Mouse (Mus musculus) midbrain, embryonic 16.5 days (tissue): Measurements from ENCODE around the gene Gh. TPM values are rescaled to one million over a fixed set of nuclear protein-coding genes. Genes with fewer than 3 reads are reported as not detected.

ENCODE experiments used
- ATAC-seq: fragments of 200-750 bp; cut with Nextera tagmentation; 2 replicates; pipeline ENCODE4 v1.8.0; 2017; ENCODE audit warnings: moderate TSS enrichment
- H3K27ac ChIP-seq: fragments of 300-500 bp; sonication (generic); 2 replicates; pipeline ENCODE4 v1.5.1; 2014; ENCODE audit warnings: mild to moderate bottlenecking, low read length, mixed read lengths
- H3K27me3 ChIP-seq: fragments of 300-500 bp; sonication (generic); 2 replicates; pipeline ENCODE4 v1.6.1; 2014; ENCODE audit warnings: low read depth, low read length, mixed read lengths; ENCODE audit not compliant: control insufficient read depth, insufficient read depth
- H3K36me3 ChIP-seq: fragments of 300-500 bp; sonication (generic); 2 replicates; pipeline ENCODE4 v1.6.1; 2014; ENCODE audit warnings: mild to moderate bottlenecking, low read length, moderate library complexity, mixed read lengths; ENCODE audit not compliant: control insufficient read depth, insufficient read depth
- H3K4me1 ChIP-seq: fragments of 300-500 bp; sonication (generic); 2 replicates; pipeline ENCODE4 v1.6.1; 2014; ENCODE audit warnings: mild to moderate bottlenecking, low read length, mixed read lengths; ENCODE audit not compliant: control insufficient read depth, insufficient read depth
- H3K4me2 ChIP-seq: fragments of 300-500 bp; sonication (generic); 2 replicates; pipeline ENCODE4 v1.6.1; 2014; ENCODE audit warnings: mild to moderate bottlenecking, low read length, mixed read lengths
- H3K4me3 ChIP-seq: fragments of 300-500 bp; sonication (generic); 2 replicates; pipeline ENCODE4 v1.5.1; 2014; ENCODE audit warnings: low read depth, mild to moderate bottlenecking, low read length, moderate library complexity, mixed read lengths
- H3K9ac ChIP-seq: fragments of 300-500 bp; sonication (generic); 2 replicates; pipeline ENCODE4 v1.6.1; 2014; ENCODE audit warnings: low read depth, low read length, mixed read lengths
- H3K9me3 ChIP-seq: fragments of 300-500 bp; sonication (generic); replicated peaks from 2 replicates; pipeline ENCODE4 v1.6.1; 2014; ENCODE audit warnings: mild to moderate bottlenecking, low read length, mixed read lengths; ENCODE audit not compliant: control insufficient read depth, poor library complexity, severe bottlenecking
- WGBS: fragments of 180-500 bp; shearing (Covaris S2); extraction: QIAGEN DNeasy Blood & Tissue Kit; methylation state at CpG from one replicate; pipeline ENCODE4 v1.1.7; 2014; 5-methylcytosine and 5-hydroxymethylcytosine counted together
- polyA plus RNA-seq: library from polyadenylated mRNA; unstranded; fragments of >200 nt; fragmentation: Nextera tagmentation; extraction: Ambion mirVana; gene quantifications from 2 replicates; pipeline ENCODE4 v1.2.1, GENCODE M21; 2015

The Gh gene
- polyA plus RNA-seq, 1 experiment from 2014 or later = 1.2 TPM

- no peaks in the 10 kb centered on the region for H3K9me3 ChIP-seq
- H3K9ac ChIP-seq = no peak overlapping the region
- H3K27me3 ChIP-seq = no peaks in the 10 kb centered on the region
- WGBS = 27% methylated on average over 2 of the region's 2 CpGs
- H3K4me1 ChIP-seq = peaks cover 3% of the 10 kb centered on the region; the same call in 1 of the 2 replicates
- no peak for ATAC-seq
- H3K4me2 ChIP-seq = no peak overlapping the region
- no peaks in the 10 kb centered on the region for H3K36me3 ChIP-seq
- H3K27ac ChIP-seq = no peak overlapping the region
- no peak overlapping the region for H3K4me3 ChIP-seq
Observed at GRCm38 (mm10) chr11:106334066-106334465, 32.4 kb upstream of the Gh start.

GRCm38 (mm10) chr11:106332458-106332857 lies 30.8 kb upstream of the Gh start:
- Histone ChIP-seq H3K4me2 (no peak overlapping the region), H3K4me1 (peaks cover 3% of the 10 kb centered on the region; the same call in 1 of the 2 replicates), H3K9me3 (no peaks in the 10 kb centered on the region), H3K27ac (no peak overlapping the region), H3K4me3 (no peak overlapping the region), H3K36me3 (no peaks in the 10 kb centered on the region), H3K27me3 (no peaks in the 10 kb centered on the region), H3K9ac (no peak overlapping the region)
- no peak for ATAC-seq
- 41% methylated on average over 4 of the region's 4 CpGs for WGBS

- 79% methylated on average over 7 of the region's 7 CpGs for WGBS
- Histone ChIP-seq H3K4me3 (no peak overlapping the region), H3K9ac (no peak overlapping the region), H3K36me3 (no peaks in the 10 kb centered on the region), H3K4me1 (peaks cover 3% of the 10 kb centered on the region; the same call in 1 of the 2 replicates), H3K27ac (no peak overlapping the region), H3K4me2 (no peak overlapping the region), H3K27me3 (no peaks in the 10 kb centered on the region), H3K9me3 (no peaks in the 10 kb centered on the region)
- ATAC-seq = no peak
Observed at GRCm38 (mm10) chr11:106329682-106330081, 28.0 kb upstream of the Gh start.

GRCm38 (mm10) chr11:106329128-106329527 lies 27.5 kb upstream of the Gh start:
- Histone ChIP-seq H3K36me3 (no peaks in the 10 kb centered on the region), H3K9ac (no peak overlapping the region), H3K4me1 (peaks cover 3% of the 10 kb centered on the region; the same call in 1 of the 2 replicates), H3K4me3 (no peak overlapping the region), H3K27me3 (no peaks in the 10 kb centered on the region), H3K27ac (no peak overlapping the region), H3K4me2 (no peak overlapping the region), H3K9me3 (no peaks in the 10 kb centered on the region)
- WGBS = 84% methylated on average over 6 of the region's 6 CpGs
- no peak for ATAC-seq

GRCm38 (mm10) chr11:106328521-106328920 lies 26.9 kb upstream of the Gh start:
- H3K36me3 ChIP-seq = no peaks in the 10 kb centered on the region
- 64% methylated on average over 5 of the region's 5 CpGs for WGBS
- H3K27me3 ChIP-seq = no peaks in the 10 kb centered on the region
- no peak overlapping the region for H3K9ac ChIP-seq
- H3K4me3 ChIP-seq = no peak overlapping the region
- H3K4me2 ChIP-seq = no peak overlapping the region
- no peaks in the 10 kb centered on the region for H3K9me3 ChIP-seq
- H3K4me1 ChIP-seq = peaks cover 3% of the 10 kb centered on the region; the same call in 1 of the 2 replicates
- no peak overlapping the region for H3K27ac ChIP-seq
- ATAC-seq = no peak

- Histone ChIP-seq H3K36me3 (no peaks in the 10 kb centered on the region), H3K4me1 (no peaks in the 10 kb centered on the region), H3K27ac (no peak overlapping the region), H3K27me3 (no peaks in the 10 kb centered on the region), H3K9ac (no peak overlapping the region), H3K9me3 (no peaks in the 10 kb centered on the region), H3K4me3 (no peak overlapping the region), H3K4me2 (no peak overlapping the region)
- no peak for ATAC-seq
- WGBS = 90% methylated on average over 8 of the region's 8 CpGs
Observed at GRCm38 (mm10) chr11:106326475-106326874, 24.8 kb upstream of the Gh start.

- no peak overlapping the region for H3K9ac ChIP-seq
- no peaks in the 10 kb centered on the region for H3K36me3 ChIP-seq
- no peak for ATAC-seq
- H3K4me1 ChIP-seq = no peaks in the 10 kb centered on the region
- no peak overlapping the region for H3K4me3 ChIP-seq
- WGBS = 70% methylated on average over 8 of the region's 8 CpGs
- no peak overlapping the region for H3K27ac ChIP-seq
- H3K4me2 ChIP-seq = no peak overlapping the region
- H3K27me3 ChIP-seq = no peaks in the 10 kb centered on the region
- H3K9me3 ChIP-seq = no peaks in the 10 kb centered on the region
Observed at GRCm38 (mm10) chr11:106325566-106326206, 24.0 kb upstream of the Gh start.

GRCm38 (mm10) chr11:106324858-106325257 lies 23.2 kb upstream of the Gh start:
- Histone ChIP-seq H3K9ac (no peak overlapping the region), H3K27ac (no peak overlapping the region), H3K4me2 (no peak overlapping the region), H3K4me3 (no peak overlapping the region), H3K9me3 (no peaks in the 10 kb centered on the region), H3K36me3 (no peaks in the 10 kb centered on the region), H3K27me3 (no peaks in the 10 kb centered on the region), H3K4me1 (no peaks in the 10 kb centered on the region)
- ATAC-seq = no peak
- WGBS = 46% methylated on average over 5 of the region's 5 CpGs

- Histone ChIP-seq H3K27me3 (no peaks in the 10 kb centered on the region), H3K36me3 (no peaks in the 10 kb centered on the region), H3K27ac (no peak overlapping the region), H3K4me1 (no peaks in the 10 kb centered on the region), H3K9me3 (no peaks in the 10 kb centered on the region), H3K4me3 (no peak overlapping the region), H3K4me2 (no peak overlapping the region), H3K9ac (no peak overlapping the region)
- 74% methylated on average over 21 of the region's 21 CpGs for WGBS
- ATAC-seq = no peak
Observed at GRCm38 (mm10) chr11:106318406-106319366, 17.0 kb upstream of the Gh start.
